Mouse (Mus musculus) limb, embryonic 15.5 days (tissue): ENCODE results near the gene Lipc. TPM values are rescaled to one million over a fixed set of nuclear protein-coding genes. Genes with fewer than 3 reads are reported as not detected.

ENCODE experiments used
- ATAC-seq: fragments of 200-750 bp; cut with Nextera tagmentation; 2 replicates; pipeline ENCODE4 v1.8.0; 2017; ENCODE audit warnings: low read depth, moderate TSS enrichment; ENCODE audit not compliant: insufficient number of reproducible peaks, low FRiP score, low TSS enrichment
- H3K27ac ChIP-seq: fragments of 300-500 bp; sonication (generic); 2 replicates; pipeline ENCODE4 v1.5.1; 2015; ENCODE audit warnings: moderate library complexity, mild to moderate bottlenecking, inconsistent platforms
- H3K27me3 ChIP-seq: fragments of 300-500 bp; sonication (generic); 2 replicates; pipeline ENCODE4 v1.6.1; 2015; ENCODE audit warnings: inconsistent platforms
- H3K36me3 ChIP-seq: fragments of 300-500 bp; sonication (generic); 2 replicates; pipeline ENCODE4 v1.6.1; 2015; ENCODE audit warnings: inconsistent platforms
- H3K4me1 ChIP-seq: fragments of 300-500 bp; sonication (generic); 2 replicates; pipeline ENCODE4 v1.6.1; 2015; ENCODE audit warnings: inconsistent platforms
- H3K4me2 ChIP-seq: fragments of 300-500 bp; sonication (generic); 2 replicates; pipeline ENCODE4 v1.6.1; 2015; ENCODE audit warnings: mild to moderate bottlenecking, inconsistent platforms
- H3K4me3 ChIP-seq: fragments of 300-500 bp; sonication (generic); 2 replicates; pipeline ENCODE4 v1.5.1; 2015; ENCODE audit warnings: mild to moderate bottlenecking, inconsistent platforms
- H3K9ac ChIP-seq: fragments of 300-500 bp; sonication (generic); 2 replicates; pipeline ENCODE4 v1.6.1; 2015; ENCODE audit warnings: inconsistent platforms
- H3K9me3 ChIP-seq: fragments of 300-500 bp; sonication (generic); 2 replicates; pipeline ENCODE4 v1.6.1; 2016; ENCODE audit warnings: inconsistent platforms
- WGBS: fragments of 180-500 bp; shearing (Covaris S2); methylation state at CpG from one replicate; pipeline ENCODE4 v1.1.7; 2015; 5-methylcytosine and 5-hydroxymethylcytosine counted together
- polyA plus RNA-seq: library from polyadenylated mRNA; unstranded; fragments of >200 nt; fragmentation: Nextera tagmentation; extraction: Ambion mirVana; gene quantifications from 2 replicates; pipeline ENCODE4 v1.2.1, GENCODE M21; 2015

The Lipc gene
- polyA plus RNA-seq, 1 experiment from 2014 or later = 0.29 TPM

DNA sequence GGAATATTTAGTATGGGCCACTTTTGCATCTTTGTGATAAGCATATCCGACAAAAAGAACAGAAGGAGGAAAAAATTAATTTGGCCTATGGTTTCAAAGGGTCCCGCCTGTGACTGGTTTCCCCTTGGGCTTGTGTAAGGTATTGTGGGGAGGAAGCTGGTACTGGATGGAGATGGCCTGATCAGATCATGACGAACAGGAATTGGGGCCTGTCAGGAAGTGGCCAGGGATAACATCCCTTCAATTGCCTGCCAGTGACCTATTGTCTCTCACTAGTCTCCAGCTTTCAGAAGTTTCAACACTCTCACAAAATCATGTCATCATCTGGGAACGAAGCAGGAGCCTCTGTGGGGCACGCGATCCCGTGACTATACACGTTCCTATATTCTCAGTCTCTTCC is 2.7 kb downstream of the Lipc start:
- ATAC-seq = no peak
- Histone ChIP-seq H3K4me1 (peaks cover 2% of the 10 kb centered on the region; the same call in 1 of the 2 replicates), H3K9me3 (no peaks in the 10 kb centered on the region), H3K27ac (no peak overlapping the region), H3K36me3 (no peaks in the 10 kb centered on the region), H3K4me2 (no peak overlapping the region), H3K9ac (no peak overlapping the region), H3K27me3 (no peaks in the 10 kb centered on the region), H3K4me3 (no peak overlapping the region)
- 80% methylated on average over 8 of the region's 8 CpGs for WGBS

- no peaks in the 10 kb centered on the region for H3K27me3 ChIP-seq
- H3K36me3 ChIP-seq = no peaks in the 10 kb centered on the region
- H3K9me3 ChIP-seq = no peaks in the 10 kb centered on the region
- no peak overlapping the region for H3K4me3 ChIP-seq
- no peak overlapping the region for H3K27ac ChIP-seq
- no peaks in the 10 kb centered on the region for H3K4me1 ChIP-seq
- ATAC-seq = no peak
- WGBS = 75% methylated on average over 5 of the region's 5 CpGs
- H3K4me2 ChIP-seq = no peak overlapping the region
- H3K9ac ChIP-seq = no peak overlapping the region
Observed at GRCm38 (mm10) chr9:70947312-70947711, 4.7 kb downstream of the Lipc start.

GRCm38 (mm10) chr9:70942686-70943333 is 9.2 kb downstream of the Lipc start:
- Histone ChIP-seq H3K9ac (no peak overlapping the region), H3K4me1 (no peaks in the 10 kb centered on the region), H3K27me3 (no peaks in the 10 kb centered on the region), H3K9me3 (no peaks in the 10 kb centered on the region), H3K4me3 (no peak overlapping the region), H3K36me3 (no peaks in the 10 kb centered on the region), H3K27ac (no peak overlapping the region), H3K4me2 (no peak overlapping the region)
- ATAC-seq = 0 out of 2 replicates have a peak, but pooled peaks have one; percentile 52
- WGBS = 68% methylated on average over 9 of the region's 9 CpGs

DNA sequence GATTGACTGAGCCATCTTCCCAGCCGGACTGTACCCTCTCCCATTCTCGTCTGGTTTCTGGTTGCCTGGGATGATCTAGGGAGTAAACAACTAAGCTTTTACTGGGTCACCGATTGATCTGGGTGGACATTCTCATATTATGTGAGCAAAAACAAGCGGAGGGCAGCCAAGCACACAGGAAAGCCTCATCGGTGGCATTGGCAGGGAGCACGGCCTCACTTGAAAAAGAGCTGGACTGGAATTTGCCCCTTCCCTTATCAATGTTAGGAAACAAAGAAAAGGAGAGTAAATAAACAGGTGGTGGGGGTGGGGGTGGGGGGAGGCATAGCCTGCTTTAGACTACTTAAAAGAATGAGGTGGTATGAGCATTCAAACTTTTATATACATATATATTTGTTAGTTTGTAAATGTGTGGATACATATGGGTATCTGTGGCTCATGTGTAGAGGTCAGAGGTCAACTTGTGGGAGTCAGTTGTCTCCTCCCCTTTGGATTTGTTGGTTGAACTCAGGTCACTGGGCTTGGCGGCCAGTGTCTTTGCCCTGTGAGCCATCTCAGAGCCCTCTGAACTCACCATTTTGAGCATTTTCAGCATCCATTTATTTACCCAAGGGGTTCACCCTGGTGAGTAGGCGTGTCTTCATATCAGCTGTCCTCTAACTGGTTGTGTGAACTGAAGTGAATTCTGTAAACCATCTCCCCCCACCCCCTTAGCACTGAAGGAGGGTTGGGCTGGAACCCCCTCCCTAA is 12.1 kb downstream of the Lipc start:
- Histone ChIP-seq H3K4me3 (no peak overlapping the region), H3K9me3 (no peaks in the 10 kb centered on the region), H3K36me3 (no peaks in the 10 kb centered on the region), H3K4me2 (no peak overlapping the region), H3K27me3 (no peaks in the 10 kb centered on the region), H3K9ac (no peak overlapping the region), H3K27ac (no peak overlapping the region), H3K4me1 (no peaks in the 10 kb centered on the region)
- no peak for ATAC-seq
- WGBS = 82% methylated on average over 8 of the region's 8 CpGs

DNA sequence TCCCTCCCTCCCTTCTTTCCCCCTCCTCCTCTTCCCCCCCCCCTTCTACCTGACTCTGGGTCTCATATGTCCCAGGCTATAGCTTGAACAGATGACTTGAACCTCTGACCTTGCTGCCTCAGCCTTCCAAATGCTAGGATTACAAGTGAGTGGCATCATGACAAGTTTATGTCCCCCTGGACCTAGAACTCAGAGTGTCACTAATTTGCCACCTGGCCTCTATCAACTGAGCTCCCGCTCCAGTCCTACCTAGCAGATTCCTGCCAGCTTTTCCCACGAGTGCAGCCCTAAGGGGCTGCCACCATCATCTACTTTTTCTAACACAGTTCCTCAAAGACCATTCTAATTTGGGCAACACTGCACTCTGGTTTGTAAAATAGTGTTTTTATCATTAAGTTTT is 13.2 kb downstream of the Lipc start:
- no peaks in the 10 kb centered on the region for H3K36me3 ChIP-seq
- 24% methylated on average over 2 of the region's 2 CpGs for WGBS

DNA sequence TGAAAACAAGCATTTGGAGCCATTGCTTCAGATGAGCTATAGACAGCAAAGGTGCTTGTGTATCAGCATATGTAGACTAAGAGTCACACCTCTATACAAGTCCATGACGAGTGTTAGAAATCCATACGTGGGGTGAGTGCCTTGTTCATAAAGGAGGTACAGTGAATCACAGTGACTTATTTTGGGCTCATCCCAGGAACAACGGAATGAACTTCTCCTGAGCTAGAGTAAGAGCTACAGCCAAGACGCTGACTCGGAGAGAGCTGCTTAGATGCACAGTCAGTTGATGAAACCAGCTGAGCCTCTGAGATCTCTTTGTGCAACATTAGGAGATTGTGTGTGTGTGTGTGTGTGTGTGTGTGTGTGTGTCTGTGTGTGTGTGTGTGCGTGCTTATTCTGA is 13.9 kb downstream of the Lipc start:
- 87% methylated on average over 6 of the region's 6 CpGs for WGBS
- no peak for ATAC-seq
- no peak overlapping the region for H3K4me2 ChIP-seq

More for the DNA sequence above, 13.2 kb downstream of the Lipc start:
- no peak overlapping the region for H3K9ac ChIP-seq
- no peaks in the 10 kb centered on the region for H3K9me3 ChIP-seq
- H3K4me3 ChIP-seq = no peak overlapping the region
- H3K27me3 ChIP-seq = no peaks in the 10 kb centered on the region
- no peak overlapping the region for H3K27ac ChIP-seq
- H3K4me2 ChIP-seq = no peak overlapping the region
- ATAC-seq = no peak
- no peaks in the 10 kb centered on the region for H3K4me1 ChIP-seq

GRCm38 (mm10) chr9:70934587-70935295 is 17.3 kb downstream of the Lipc start:
- Histone ChIP-seq H3K4me2 (no peak overlapping the region), H3K36me3 (no peaks in the 10 kb centered on the region), H3K27me3 (no peaks in the 10 kb centered on the region), H3K4me3 (no peak overlapping the region), H3K9ac (no peak overlapping the region), H3K4me1 (no peaks in the 10 kb centered on the region), H3K27ac (no peak overlapping the region), H3K9me3 (no peaks in the 10 kb centered on the region)
- ATAC-seq = no peak
- WGBS = 81% methylated on average over 8 of the region's 8 CpGs

More for the DNA sequence above, 13.9 kb downstream of the Lipc start:
- Histone ChIP-seq H3K9me3 (no peaks in the 10 kb centered on the region), H3K27ac (no peak overlapping the region), H3K9ac (no peak overlapping the region), H3K36me3 (no peaks in the 10 kb centered on the region), H3K4me1 (no peaks in the 10 kb centered on the region), H3K4me3 (no peak overlapping the region), H3K27me3 (no peaks in the 10 kb centered on the region)

GRCm38 (mm10) chr9:70930641-70931020 is 21.4 kb downstream of the Lipc start:
- Histone ChIP-seq H3K4me1 (no peaks in the 10 kb centered on the region), H3K36me3 (no peaks in the 10 kb centered on the region), H3K9me3 (no peaks in the 10 kb centered on the region), H3K27me3 (no peaks in the 10 kb centered on the region), H3K9ac (no peak overlapping the region), H3K4me3 (no peak overlapping the region), H3K4me2 (no peak overlapping the region), H3K27ac (no peak overlapping the region)
- ATAC-seq = no peak
- WGBS = 78% methylated on average over 5 of the region's 5 CpGs

DNA sequence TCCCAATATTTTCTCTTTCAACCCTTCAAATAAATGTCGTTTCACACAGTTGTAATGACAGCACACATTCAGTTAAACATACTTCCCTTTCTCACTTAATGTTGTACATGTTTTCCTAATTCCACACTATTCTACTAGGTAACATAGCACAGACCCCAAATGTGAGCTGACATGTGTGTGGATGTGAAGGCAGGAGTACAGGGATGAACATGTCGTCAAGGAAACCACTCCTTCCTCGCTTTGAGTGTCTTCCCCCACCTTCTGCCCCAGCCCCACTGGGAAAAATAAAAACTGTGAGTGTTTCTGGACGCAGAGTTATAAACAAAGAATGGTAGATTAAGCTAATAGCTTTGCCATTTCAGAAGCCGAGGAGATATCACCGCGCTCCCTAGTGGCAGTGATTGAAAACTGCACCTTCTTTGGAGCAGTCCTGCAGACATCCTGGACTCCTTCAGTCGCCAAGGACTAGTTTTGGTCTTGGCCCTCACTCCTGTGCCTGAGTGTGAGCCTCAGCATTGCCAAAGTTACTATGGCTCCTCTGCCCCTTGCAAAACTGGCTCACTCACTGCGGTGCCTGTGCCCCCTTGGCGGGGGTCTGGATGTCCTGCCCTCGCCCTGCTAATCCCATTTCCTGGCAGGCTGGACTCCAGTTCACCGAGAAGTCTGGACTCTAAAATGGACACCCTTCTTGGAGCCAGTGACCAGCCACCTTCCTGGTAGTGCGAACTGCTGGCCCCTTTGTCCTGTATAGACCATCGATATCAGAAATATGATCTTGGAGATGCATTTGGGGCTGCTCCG is 22.0 kb downstream of the Lipc start:
- Histone ChIP-seq H3K9me3 (no peaks in the 10 kb centered on the region), H3K36me3 (no peaks in the 10 kb centered on the region), H3K27me3 (no peaks in the 10 kb centered on the region), H3K4me2 (no peak overlapping the region), H3K4me1 (no peaks in the 10 kb centered on the region), H3K4me3 (no peak overlapping the region), H3K27ac (no peak overlapping the region), H3K9ac (no peak overlapping the region)
- no peak for ATAC-seq
- 50% methylated on average over 15 of the region's 15 CpGs for WGBS

GRCm38 (mm10) chr9:70928472-70928871 is 23.6 kb downstream of the Lipc start:
- Histone ChIP-seq H3K36me3 (no peaks in the 10 kb centered on the region), H3K9me3 (no peaks in the 10 kb centered on the region), H3K4me2 (no peak overlapping the region), H3K4me1 (no peaks in the 10 kb centered on the region), H3K27ac (no peak overlapping the region), H3K9ac (no peak overlapping the region), H3K4me3 (no peak overlapping the region), H3K27me3 (no peaks in the 10 kb centered on the region)
- 89% methylated on average over 1 of the region's 1 CpGs for WGBS
- ATAC-seq = no peak

GRCm38 (mm10) chr9:70927701-70928100 is 24.3 kb downstream of the Lipc start:
- no peaks in the 10 kb centered on the region for H3K9me3 ChIP-seq
- H3K4me3 ChIP-seq = no peak overlapping the region
- H3K27ac ChIP-seq = no peak overlapping the region
- no peak overlapping the region for H3K9ac ChIP-seq
- no peaks in the 10 kb centered on the region for H3K36me3 ChIP-seq
- H3K4me2 ChIP-seq = no peak overlapping the region
- no peaks in the 10 kb centered on the region for H3K4me1 ChIP-seq
- no peaks in the 10 kb centered on the region for H3K27me3 ChIP-seq
- no peak for ATAC-seq
